27 mouse cellular contexts compared by ENCODE assay signal in genomic region chr19:4455071-4455800, GRCm38 (mm10). TPM values are rescaled to one million over a fixed set of nuclear protein-coding genes. Genes with fewer than 3 reads are reported as not detected.
A peak's percentile ranks its signal among the peaks of the same experiment; 100 is the strongest.
DNase-seq lines count a peak whose midpoint lies in the region; ATAC-seq and TF ChIP-seq lines count a peak whose summit lies in the region.
"Had no signal": no experiment of that assay in that cellular context is flagged by ENCODE, and none has a peak within 500 bp of the region (broad histone marks: within the 10 kb centered on the region; RNA-seq: fewer than 3 reads in every experiment).

No protein-coding gene starts in this region.

- peak; percentile 49 for DNase-seq in right cerebral cortex, adult 18-20 months
- no peak for DNase-seq in right cerebral cortex, postnatal 10 days (ENCODE audit: low spot score in 2 of 2)
- peak; percentile 76 for DNase-seq in Patski (ENCODE audit: low read depth, low spot score)
- peak; percentile 44 to 60 for DNase-seq in adrenal gland, postnatal 36 days
- DNase-seq in natural killer cell, adult 2 months (ENCODE audit: low spot score in 2 of 2), result no peak
- DNase-seq in urinary bladder, postnatal 25 days (ENCODE audit: low spot score), result no peak
- DNase-seq in gastrocnemius, postnatal 14 days, result no peak
- DNase-seq: gastrocnemius, postnatal 25 days; heart, adult 2 months; heart, postnatal 14 days; kidney, postnatal 25 days; liver; retina, postnatal 1 day; thymus, adult 2 months had no signal

- in situ Hi-C loops in Patski (cut with MboI; ENCODE audit: low pct_unique_long_range_greater_than_20kb), result no loop called here

- no peak for TF ChIP-seq CTCF in Patski (IDR thresholded peaks at IDR 0.05)

- intact Hi-C loops in gastrocnemius, postnatal 14 days (cut with DNase I; ENCODE audit: low total_unique reads), result no loop called here

- CTCF ChIA-PET in Patski (lab: Charles Lee), result interaction anchor here (0.9 to 3.3 kb wide), 11 partner anchors 10 to 56 kb away, joined by 3 to 17 read pairs (median 4); no protein-coding TSS in a partner anchor

- POLR2A ChIA-PET in Patski (lab: Charles Lee), result interaction anchor here (1.7 kb wide), 1 partner anchor 16 kb away, joined by 3 read pairs; no protein-coding TSS in a partner anchor

- H3K27me3 ChIP-seq in Patski, result no peaks in the 10 kb centered on the region
- H3K27me3 ChIP-seq: forebrain, embryonic 15.5 days; neural tube, embryonic 12.5 days had no signal

- ATAC-seq in Patski, result peak; percentile 28
- ATAC-seq: forebrain, embryonic 15.5 days had no signal

RNA-seq across cellular contexts. Expression of gene Rhod, which starts 16.0 kb away (rescaled TPM):
- polyA plus RNA-seq in Patski (2021), result 108 TPM
- total RNA-seq in adrenal gland, postnatal 36 days (2021), result 10 to 100 TPM; 25.8 to 26.8 TPM
- total RNA-seq in gastrocnemius, postnatal 14 days (2021), result 1 to 10 TPM; 1.0 to 2.0 TPM
- total RNA-seq: common myeloid progenitor, adult 5-6 weeks had no signal

RNA-seq across cellular contexts. Expression of gene Syt12, which starts 22.0 kb away (rescaled TPM):
- polyA plus RNA-seq in Patski (2021), result 25.2 TPM
- 10 to 100 TPM; 66.1 to 69.9 TPM for total RNA-seq in adrenal gland, postnatal 36 days (2021)
- 1 to 10 TPM; 2.1 to 5.4 TPM for total RNA-seq in gastrocnemius, postnatal 14 days (2021)
- total RNA-seq: common myeloid progenitor, adult 5-6 weeks had no signal
- polyA plus RNA-seq: macrophage had no signal

RNA-seq across cellular contexts. Expression of gene 2010003K11Rik, which starts 43.1 kb away (rescaled TPM):
- 0.05 TPM for polyA plus RNA-seq in Patski (2021)
- 10 to 100 TPM; 25.2 to 36.9 TPM for total RNA-seq in adrenal gland, postnatal 36 days (2021)
- not detected for total RNA-seq in gastrocnemius, postnatal 14 days (2021)
- total RNA-seq: common myeloid progenitor, adult 5-6 weeks; heart, adult 2 months; layer of hippocampus, adult 2 months; layer of hippocampus, postnatal 25 days had no signal
- polyA plus RNA-seq: brain, embryonic 14.5 days; forebrain, embryonic 15.5 days; heart, embryonic 13.5 days; hindbrain, embryonic 11.5 days; kidney, embryonic 14.5 days; limb, embryonic 10.5 days; lung, embryonic 16.5 days; macrophage; midbrain, embryonic 12.5 days; neural tube, embryonic 12.5 days had no signal

RNA-seq across cellular contexts. Expression of gene Pcx, which starts 55.0 kb away (rescaled TPM):
- 21.5 TPM for polyA plus RNA-seq in Patski (2021)
- 100 to 1,000 TPM; 683 to 762 TPM for total RNA-seq in adrenal gland, postnatal 36 days (2021)
- total RNA-seq in gastrocnemius, postnatal 14 days (2021), result 10 to 100 TPM; 16.1 to 17.4 TPM

RNA-seq across cellular contexts. Expression of gene Kdm2a, which starts 57.2 kb away (rescaled TPM):
- 79.6 TPM for polyA plus RNA-seq in Patski (2021)
- 100 to 1,000 TPM in 1 of 2 experiments, 10 to 100 TPM in 1; 86.7 to 107 TPM for total RNA-seq in adrenal gland, postnatal 36 days (2021)
- total RNA-seq in gastrocnemius, postnatal 14 days (2021), result 10 to 100 TPM; 27.7 to 29.0 TPM

Comparison
In these comparisons a context has a peak if more than half of its experiments do, and no peak if none do; other contexts are left out.
1. DNase-seq: peak in right cerebral cortex, adult 18-20 months (single experiment), Patski (single experiment) and adrenal gland, postnatal 36 days (2 of 2); none in right cerebral cortex, postnatal 10 days (0 of 2), natural killer cell, adult 2 months (0 of 2), urinary bladder, postnatal 25 days (single experiment) and gastrocnemius, postnatal 14 days (single experiment).
2. RNA of gene Rhod, which starts 16.0 kb away (total RNA-seq): 25.8 to 26.8 TPM in adrenal gland, postnatal 36 days; 1.0 to 2.0 TPM in gastrocnemius, postnatal 14 days; every median in the first group is over 4 times any median in the second.
3. RNA of gene Syt12, which starts 22.0 kb away (total RNA-seq): 66.1 to 69.9 TPM in adrenal gland, postnatal 36 days; 2.1 to 5.4 TPM in gastrocnemius, postnatal 14 days; every median in the first group is over 10 times any median in the second.
4. RNA of gene 2010003K11Rik, which starts 43.1 kb away (total RNA-seq): 25.2 to 36.9 TPM in adrenal gland, postnatal 36 days; not detected in gastrocnemius, postnatal 14 days; every median in the first group is over 10 times any median in the second.